Mouse (Mus musculus): ENCODE data around the gene Kirrel3. TPM values are rescaled to one million over a fixed set of nuclear protein-coding genes. Genes with fewer than 3 reads are reported as not detected.

Kirrel3 gene
- total and polyA plus RNA-seq, 3 experiments = 0.98 TPM; not detected in 2

DNA sequence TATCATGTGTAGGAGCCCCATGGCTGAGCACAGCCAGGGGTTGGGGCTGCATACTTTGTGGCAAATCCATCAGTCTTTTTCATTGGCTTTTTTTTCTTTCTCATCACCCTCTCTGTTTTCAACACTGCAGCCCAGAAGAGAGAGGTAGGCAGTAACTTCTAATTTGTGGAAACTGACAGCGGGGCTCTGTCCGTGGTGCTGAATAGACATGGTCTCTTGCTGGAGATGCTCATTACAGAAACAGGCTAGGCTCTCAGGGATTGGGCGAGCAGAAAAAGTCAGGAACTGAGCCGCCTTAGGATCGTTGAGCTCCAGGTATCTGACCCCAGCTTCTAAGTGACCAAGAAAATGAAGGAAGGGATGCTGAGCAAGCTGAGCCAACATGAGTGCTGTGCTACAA is 427.3 kb downstream of the Kirrel3 start:
- H3K4me3 ChIP-seq (ENCODE audit: low read depth, low read length) = no peak overlapping the region
- no peaks in the 10 kb centered on the region for H3K9me3 ChIP-seq (replicated peaks)
- no peaks in the 10 kb centered on the region for H3K36me3 ChIP-seq (replicated peaks)
- TF ChIP-seq GATA1 (IDR thresholded peaks at IDR 0.05; ENCODE audit: borderline replicate concordance, low read length) = no peak
- TF ChIP-seq POLR2AphosphoS5 (IDR thresholded peaks at IDR 0.05; ENCODE audit: insufficient replicate concordance, low read depth, low read length) = no peak
- no peak for TF ChIP-seq GATA2 (IDR thresholded peaks at IDR 0.05; ENCODE audit: borderline replicate concordance, low read depth, low read length)
- no peak for TF ChIP-seq CTCF (IDR thresholded peaks at IDR 0.05; ENCODE audit: low read depth, low read length)
- TF ChIP-seq TAL1 (conservative IDR thresholded peaks at IDR 0.05; ENCODE audit: low read depth, low read length) = no peak
- H3K4me1 ChIP-seq (ENCODE audit: insufficient read depth, low read depth, low read length) = no peaks in the 10 kb centered on the region
- H3K27me3 ChIP-seq (ENCODE audit: insufficient read depth, low read length) = no peaks in the 10 kb centered on the region
- ATAC-seq (ENCODE audit: extremely low read depth, insufficient number of reproducible peaks, low FRiP score, poor library complexity, severe bottlenecking) (no peak), DNase-seq (ENCODE audit: low spot score) (peak; percentile 2)

- H3K4me3 ChIP-seq (ENCODE audit: low read depth, low read length) = no peak overlapping the region
- no peaks in the 10 kb centered on the region for H3K9me3 ChIP-seq (replicated peaks)
- ATAC-seq (ENCODE audit: extremely low read depth, insufficient number of reproducible peaks, low FRiP score, poor library complexity, severe bottlenecking) (no peak), DNase-seq (ENCODE audit: low spot score) (no peak)
- H3K27me3 ChIP-seq (ENCODE audit: insufficient read depth, low read length) = no peaks in the 10 kb centered on the region
- TF ChIP-seq POLR2AphosphoS5 (IDR thresholded peaks at IDR 0.05; ENCODE audit: insufficient replicate concordance, low read depth, low read length) (no peak), GATA1 (IDR thresholded peaks at IDR 0.05; ENCODE audit: borderline replicate concordance, low read length) (no peak), CTCF (IDR thresholded peaks at IDR 0.05; ENCODE audit: low read depth, low read length) (no peak), TAL1 (conservative IDR thresholded peaks at IDR 0.05; ENCODE audit: low read depth, low read length) (no peak), GATA2 (IDR thresholded peaks at IDR 0.05; ENCODE audit: borderline replicate concordance, low read depth, low read length) (no peak)
- no peaks in the 10 kb centered on the region for H3K4me1 ChIP-seq (ENCODE audit: insufficient read depth, low read depth, low read length)
- H3K36me3 ChIP-seq (replicated peaks) = no peaks in the 10 kb centered on the region
These were observed 433.3 kb downstream of the Kirrel3 start for GRCm38 (mm10) chr9:34918976-34919375.

- no peaks in the 10 kb centered on the region for H3K4me1 ChIP-seq (ENCODE audit: insufficient read depth, low read depth, low read length)
- ATAC-seq (ENCODE audit: extremely low read depth, insufficient number of reproducible peaks, low FRiP score, poor library complexity, severe bottlenecking) (no peak), DNase-seq (ENCODE audit: low spot score) (no peak)
- H3K9me3 ChIP-seq (replicated peaks) = no peaks in the 10 kb centered on the region
- no peaks in the 10 kb centered on the region for H3K27me3 ChIP-seq (ENCODE audit: insufficient read depth, low read length)
- no peak overlapping the region for H3K4me3 ChIP-seq (ENCODE audit: low read depth, low read length)
- H3K36me3 ChIP-seq (replicated peaks) = no peaks in the 10 kb centered on the region
- TF ChIP-seq GATA2 (IDR thresholded peaks at IDR 0.05; ENCODE audit: borderline replicate concordance, low read depth, low read length) (no peak), POLR2AphosphoS5 (IDR thresholded peaks at IDR 0.05; ENCODE audit: insufficient replicate concordance, low read depth, low read length) (no peak), CTCF (IDR thresholded peaks at IDR 0.05; ENCODE audit: low read depth, low read length) (no peak), GATA1 (IDR thresholded peaks at IDR 0.05; ENCODE audit: borderline replicate concordance, low read length) (no peak), TAL1 (conservative IDR thresholded peaks at IDR 0.05; ENCODE audit: low read depth, low read length) (no peak)
These were observed 434.4 kb downstream of the Kirrel3 start for GRCm38 (mm10) chr9:34920116-34920515.

DNA sequence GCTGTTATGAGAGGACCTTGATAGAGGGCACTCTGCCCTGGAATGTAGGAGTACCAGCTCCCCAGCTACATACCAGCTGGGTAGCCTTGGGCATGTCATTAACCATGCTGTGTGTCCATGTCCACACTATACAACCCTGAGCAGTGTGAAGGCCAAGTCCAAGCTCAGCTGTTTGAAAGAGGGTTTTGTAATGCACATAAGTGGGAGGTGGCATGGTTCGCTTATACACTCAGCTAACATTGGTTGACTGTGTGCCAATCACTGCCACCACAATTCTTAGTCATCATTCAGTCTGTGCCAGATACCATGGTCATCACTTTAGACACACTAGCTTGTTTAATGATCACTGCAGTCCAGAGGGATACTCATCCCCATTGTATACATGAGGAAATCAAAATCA is 436.2 kb downstream of the Kirrel3 start:
- no peaks in the 10 kb centered on the region for H3K27me3 ChIP-seq (ENCODE audit: insufficient read depth, low read length)
- ATAC-seq (ENCODE audit: extremely low read depth, insufficient number of reproducible peaks, low FRiP score, poor library complexity, severe bottlenecking) = no peak
- H3K36me3 ChIP-seq (replicated peaks) = no peaks in the 10 kb centered on the region
- no peak for DNase-seq (ENCODE audit: low spot score)
- no peak for TF ChIP-seq POLR2AphosphoS5 (IDR thresholded peaks at IDR 0.05; ENCODE audit: insufficient replicate concordance, low read depth, low read length)
- H3K4me3 ChIP-seq (ENCODE audit: low read depth, low read length) = no peak overlapping the region
- no peaks in the 10 kb centered on the region for H3K4me1 ChIP-seq (ENCODE audit: insufficient read depth, low read depth, low read length)
- H3K9me3 ChIP-seq (replicated peaks) = no peaks in the 10 kb centered on the region

GRCm38 (mm10) chr9:34922716-34923115 is 437.0 kb downstream of the Kirrel3 start:
- Histone ChIP-seq H3K9me3 (replicated peaks) (no peaks in the 10 kb centered on the region), H3K27me3 (ENCODE audit: insufficient read depth, low read length) (no peaks in the 10 kb centered on the region), H3K36me3 (replicated peaks) (no peaks in the 10 kb centered on the region), H3K4me3 (ENCODE audit: low read depth, low read length) (no peak overlapping the region), H3K4me1 (ENCODE audit: insufficient read depth, low read depth, low read length) (no peaks in the 10 kb centered on the region)
- no peak for DNase-seq (ENCODE audit: low spot score)
- TF ChIP-seq CTCF (IDR thresholded peaks at IDR 0.05; ENCODE audit: low read depth, low read length) = no peak
- no peak for TF ChIP-seq TAL1 (conservative IDR thresholded peaks at IDR 0.05; ENCODE audit: low read depth, low read length)
- no peak for TF ChIP-seq POLR2AphosphoS5 (IDR thresholded peaks at IDR 0.05; ENCODE audit: insufficient replicate concordance, low read depth, low read length)
- no peak for TF ChIP-seq GATA1 (IDR thresholded peaks at IDR 0.05; ENCODE audit: borderline replicate concordance, low read length)
- TF ChIP-seq GATA2 (IDR thresholded peaks at IDR 0.05; ENCODE audit: borderline replicate concordance, low read depth, low read length) = no peak
- ATAC-seq (ENCODE audit: extremely low read depth, insufficient number of reproducible peaks, low FRiP score, poor library complexity, severe bottlenecking) = no peak

DNA sequence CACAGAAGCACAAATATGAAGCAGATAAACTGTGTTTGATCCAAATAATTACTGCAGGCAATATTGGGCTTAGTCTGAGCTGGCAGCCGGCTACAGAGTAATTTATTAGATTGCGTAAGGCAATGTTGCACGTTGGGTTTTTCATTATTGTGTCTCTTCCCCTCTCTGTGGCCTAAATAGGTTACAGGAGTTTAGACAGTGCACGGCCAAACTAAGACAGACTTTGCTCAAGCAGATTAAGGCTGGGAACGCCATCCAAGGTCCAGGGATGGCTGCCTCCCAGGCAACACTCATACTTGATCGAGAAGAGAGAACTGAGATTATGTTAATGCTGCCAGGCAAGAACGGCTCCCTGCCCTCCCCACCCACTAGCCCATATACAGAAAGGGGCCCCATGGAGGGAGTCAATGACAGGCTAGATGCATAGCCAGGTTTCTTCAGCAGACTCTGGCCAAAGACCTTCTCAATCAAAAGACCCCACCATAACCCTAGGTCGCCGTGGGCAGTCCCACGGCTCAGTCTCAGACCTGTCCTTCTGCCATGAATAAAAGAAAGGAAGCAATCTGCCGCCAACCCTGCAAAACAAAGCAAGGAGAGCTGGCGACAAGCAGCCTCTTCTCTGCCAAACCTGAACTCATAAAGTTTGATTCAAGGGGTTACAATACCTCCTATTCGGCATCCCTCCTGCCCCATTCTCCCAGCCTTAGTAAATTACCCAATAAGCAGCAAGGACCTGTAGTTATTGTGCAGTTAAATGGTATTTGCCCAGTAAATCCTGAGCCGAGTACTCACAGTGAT is 437.6 kb downstream of the Kirrel3 start:
- Histone ChIP-seq H3K4me1 (ENCODE audit: insufficient read depth, low read depth, low read length) (no peaks in the 10 kb centered on the region), H3K9me3 (replicated peaks) (no peaks in the 10 kb centered on the region), H3K36me3 (replicated peaks) (no peaks in the 10 kb centered on the region), H3K4me3 (ENCODE audit: low read depth, low read length) (no peak overlapping the region), H3K27me3 (ENCODE audit: insufficient read depth, low read length) (no peaks in the 10 kb centered on the region)
- TF ChIP-seq TAL1 (conservative IDR thresholded peaks at IDR 0.05; ENCODE audit: low read depth, low read length) = no peak
- no peak for TF ChIP-seq GATA1 (IDR thresholded peaks at IDR 0.05; ENCODE audit: borderline replicate concordance, low read length)
- TF ChIP-seq POLR2AphosphoS5 (IDR thresholded peaks at IDR 0.05; ENCODE audit: insufficient replicate concordance, low read depth, low read length) = no peak
- no peak for TF ChIP-seq GATA2 (IDR thresholded peaks at IDR 0.05; ENCODE audit: borderline replicate concordance, low read depth, low read length)
- TF ChIP-seq CTCF (IDR thresholded peaks at IDR 0.05; ENCODE audit: low read depth, low read length) = no peak
- DNase-seq (ENCODE audit: low spot score) (no peak), ATAC-seq (ENCODE audit: extremely low read depth, insufficient number of reproducible peaks, low FRiP score, poor library complexity, severe bottlenecking) (no peak)
